Mouse (Mus musculus) layer of hippocampus, adult 9-11 months (tissue): ENCODE data around the gene Klhl40.

Source experiments
- DNase-seq: peaks from one replicate; pipeline ENCODE4 v3.0.0; 2022

The Klhl40 gene

GRCm38 (mm10) chr9:121778066-121778624 is 738 bp downstream of the Klhl40 start:
- peak; percentile 89 for DNase-seq

GRCm38 (mm10) chr9:121784801-121785200 is 7.4 kb downstream of the Klhl40 start:
- DNase-seq: no peak

- DNase-seq: no peak
Observed at GRCm38 (mm10) chr9:121785261-121785660, 7.9 kb downstream of the Klhl40 start.

GRCm38 (mm10) chr9:121786359-121786758 is 9.0 kb downstream of the Klhl40 start:
- no peak for DNase-seq

- peak; percentile 78 for DNase-seq
Observed at GRCm38 (mm10) chr9:121791206-121791605, 13.8 kb downstream of the Klhl40 start.

GRCm38 (mm10) chr9:121791757-121792521 is 14.5 kb downstream of the Klhl40 start, which contains the start of gene Hhatl:
Gene Hhatl (minus strand): TSS chr9:121792507.
- no peak for DNase-seq

GRCm38 (mm10) chr9:121794972-121795539 is 17.6 kb downstream of the Klhl40 start:
- DNase-seq: no peak

GRCm38 (mm10) chr9:121797722-121798121 is 20.3 kb downstream of the Klhl40 start:
- DNase-seq: no peak

- no peak for DNase-seq
Observed at GRCm38 (mm10) chr9:121798887-121799520, 21.6 kb downstream of the Klhl40 start.

- no peak for DNase-seq
Observed at GRCm38 (mm10) chr9:121802747-121803146, 25.3 kb downstream of the Klhl40 start.

- no peak for DNase-seq
Observed at GRCm38 (mm10) chr9:121807546-121807945, 30.1 kb downstream of the Klhl40 start.

GRCm38 (mm10) chr9:121807947-121808346 is 30.5 kb downstream of the Klhl40 start:
- DNase-seq: no peak

- DNase-seq: peak; percentile 62
Observed at GRCm38 (mm10) chr9:121808511-121808910, 31.1 kb downstream of the Klhl40 start.

- DNase-seq: peak; percentile 91
Observed at GRCm38 (mm10) chr9:121810081-121810821, 32.8 kb downstream of the Klhl40 start.

- DNase-seq: no peak
Observed at GRCm38 (mm10) chr9:121815183-121815582, 37.8 kb downstream of the Klhl40 start.

GRCm38 (mm10) chr9:121819073-121819770 is 41.8 kb downstream of the Klhl40 start:
- DNase-seq: peak; percentile 49

- no peak for DNase-seq
Observed at GRCm38 (mm10) chr9:121819771-121820471, 42.5 kb downstream of the Klhl40 start.

- DNase-seq: no peak
Observed at GRCm38 (mm10) chr9:121820765-121821164, 43.4 kb downstream of the Klhl40 start.

- DNase-seq: peak; percentile 81
Observed at GRCm38 (mm10) chr9:121822585-121822991, 45.2 kb downstream of the Klhl40 start.

- peak; percentile 50 for DNase-seq
Observed at GRCm38 (mm10) chr9:121823051-121823450, 45.6 kb downstream of the Klhl40 start.

- DNase-seq: no peak
Observed at GRCm38 (mm10) chr9:121823991-121824390, 46.6 kb downstream of the Klhl40 start.

GRCm38 (mm10) chr9:121826356-121826755 is 48.9 kb downstream of the Klhl40 start:
- no peak for DNase-seq
